Mouse (Mus musculus) kidney, embryonic 15.5 days (tissue): ENCODE measurements around the gene Mst1r. TPM values are rescaled to one million over a fixed set of nuclear protein-coding genes. Genes with fewer than 3 reads are reported as not detected.
A peak's percentile ranks its signal among the peaks of the same experiment; 100 is the strongest.

ENCODE experiments used
- ATAC-seq: fragments of 200-750 bp; cut with Nextera tagmentation; replicated peaks from 2 replicates; pipeline ENCODE4 v1.8.0; 2017; ENCODE audit warnings: moderate TSS enrichment; ENCODE audit not compliant: low FRiP score
- H3K27ac ChIP-seq: fragments of 300-500 bp; sonication (generic); 2 replicates; pipeline ENCODE4 v1.5.1; 2015; ENCODE audit warnings: mild to moderate bottlenecking, inconsistent platforms
- H3K27me3 ChIP-seq: fragments of 300-500 bp; sonication (generic); 2 replicates; pipeline ENCODE4 v1.6.1; 2015; ENCODE audit warnings: inconsistent platforms
- H3K36me3 ChIP-seq: fragments of 300-500 bp; sonication (generic); 2 replicates; pipeline ENCODE4 v1.6.1; 2015; ENCODE audit warnings: inconsistent platforms
- H3K4me1 ChIP-seq: fragments of 300-500 bp; sonication (generic); 2 replicates; pipeline ENCODE4 v1.6.1; 2015; ENCODE audit warnings: inconsistent platforms
- H3K4me2 ChIP-seq: fragments of 300-500 bp; sonication (generic); 2 replicates; pipeline ENCODE4 v1.6.1; 2015; ENCODE audit warnings: moderate library complexity, mild to moderate bottlenecking, inconsistent platforms
- H3K4me3 ChIP-seq: fragments of 300-500 bp; sonication (generic); replicated peaks from 2 replicates; pipeline ENCODE4 v1.5.1; 2015; ENCODE audit warnings: mild to moderate bottlenecking, inconsistent platforms
- H3K9ac ChIP-seq: fragments of 300-500 bp; sonication (generic); 2 replicates; pipeline ENCODE4 v1.6.1; 2015; ENCODE audit warnings: mild to moderate bottlenecking, inconsistent platforms
- H3K9me3 ChIP-seq: fragments of 300-500 bp; sonication (generic); replicated peaks from 2 replicates; pipeline ENCODE4 v1.6.1; 2016; ENCODE audit warnings: inconsistent platforms
- WGBS: fragments of 180-500 bp; shearing (Covaris S2); methylation state at CpG from one replicate; pipeline ENCODE4 v1.1.7; 2015; ENCODE audit warnings: mixed read lengths; 5-methylcytosine and 5-hydroxymethylcytosine counted together
- polyA plus RNA-seq: library from polyadenylated mRNA; unstranded; fragments of >200 nt; fragmentation: Nextera tagmentation; extraction: Ambion mirVana; gene quantifications from 2 replicates; pipeline ENCODE4 v1.2.1, GENCODE M21; 2015

The Mst1r gene
- polyA plus RNA-seq, 1 experiment from 2014 or later, result 2.6 TPM

DNA sequence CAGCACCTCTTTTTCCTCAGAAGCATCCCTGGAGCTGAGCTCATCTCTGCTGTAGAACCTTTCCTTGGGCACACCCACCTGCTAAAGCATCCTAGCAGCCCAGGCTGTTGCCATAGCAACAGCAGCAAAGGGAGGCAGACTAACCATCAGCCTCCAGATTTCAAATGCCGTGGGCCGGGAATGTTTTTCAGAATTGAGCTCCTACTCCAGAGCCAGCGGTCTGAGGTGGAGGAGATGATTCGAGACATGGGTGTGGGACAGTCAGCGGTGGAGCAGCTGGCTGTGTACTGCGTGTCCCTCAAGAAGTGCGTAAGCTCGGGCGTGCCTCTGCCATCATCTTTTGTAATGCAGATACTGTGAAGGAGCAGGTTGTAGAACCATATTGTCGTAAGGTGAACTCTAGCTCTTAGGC lies 54.7 kb downstream of the Mst1r start:
- peaks cover 87% of the 10 kb centered on the region for H3K36me3 ChIP-seq
- H3K4me3 ChIP-seq, result no peak overlapping the region
- H3K4me1 ChIP-seq, result 0 out of 2 replicates have a peak, but pooled peaks cover 5% of the 10 kb centered on the region
- no peak overlapping the region for H3K4me2 ChIP-seq
- H3K9ac ChIP-seq, result no peak overlapping the region
- ATAC-seq, result no peak
- H3K27ac ChIP-seq, result no peak overlapping the region
- WGBS, result 84% methylated on average over 10 of the region's 10 CpGs
- H3K27me3 ChIP-seq, result no peaks in the 10 kb centered on the region
- no peaks in the 10 kb centered on the region for H3K9me3 ChIP-seq

DNA sequence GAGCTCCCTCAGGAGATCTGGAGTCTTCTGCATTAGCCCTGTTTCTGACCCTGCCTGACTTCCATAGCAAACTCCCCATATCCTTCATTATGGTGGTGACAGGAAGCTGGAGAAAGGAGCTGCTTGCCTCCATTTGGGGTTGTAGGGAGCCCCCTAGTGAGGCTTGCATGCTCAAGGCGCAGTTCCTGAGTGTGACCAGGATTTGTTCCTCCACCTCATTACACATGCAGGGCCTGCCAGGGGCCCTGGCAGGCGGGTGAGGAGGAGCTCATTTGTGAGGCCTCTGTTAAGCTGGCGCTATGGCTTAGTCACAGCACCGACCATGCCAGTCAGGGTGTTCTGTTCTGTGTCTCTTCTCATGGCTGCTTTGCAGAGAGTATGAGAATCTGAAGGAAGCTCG lies 55.2 kb downstream of the Mst1r start:
- H3K4me1 ChIP-seq, result 0 out of 2 replicates have a peak, but pooled peaks cover 5% of the 10 kb centered on the region
- no peaks in the 10 kb centered on the region for H3K27me3 ChIP-seq
- H3K27ac ChIP-seq, result no peak overlapping the region
- H3K9ac ChIP-seq, result no peak overlapping the region
- no peaks in the 10 kb centered on the region for H3K9me3 ChIP-seq
- H3K4me3 ChIP-seq, result no peak overlapping the region
- ATAC-seq, result no peak
- 53% methylated on average over 5 of the region's 5 CpGs for WGBS
- H3K36me3 ChIP-seq, result peaks cover 83% of the 10 kb centered on the region
- no peak overlapping the region for H3K4me2 ChIP-seq

DNA sequence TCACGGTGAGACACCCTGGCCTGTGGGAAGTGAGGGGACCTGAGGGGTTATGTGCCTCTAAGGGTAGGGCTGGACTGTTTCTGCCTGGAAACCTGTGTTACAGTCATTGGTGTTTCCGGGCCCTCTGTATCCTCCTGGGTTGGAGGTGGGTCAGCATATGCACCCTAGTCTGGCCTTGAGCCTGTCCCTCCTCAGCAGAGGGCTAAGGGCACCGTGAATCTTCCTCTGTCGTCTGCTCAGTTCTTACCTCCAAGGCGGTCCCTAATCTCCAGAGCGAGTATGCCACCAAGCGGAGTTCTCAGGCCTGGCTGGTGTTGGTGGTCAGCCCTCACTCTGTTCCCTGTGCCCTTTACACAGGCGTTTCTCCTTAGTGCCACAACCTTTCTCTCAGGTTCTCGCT lies 56.2 kb downstream of the Mst1r start:
- ATAC-seq, result no peak
- peaks cover 79% of the 10 kb centered on the region for H3K36me3 ChIP-seq
- no peak overlapping the region for H3K4me2 ChIP-seq
- H3K9ac ChIP-seq, result no peak overlapping the region
- H3K27ac ChIP-seq, result no peak overlapping the region
- 87% methylated on average over 9 of the region's 9 CpGs for WGBS
- no peak overlapping the region for H3K4me3 ChIP-seq
- H3K27me3 ChIP-seq, result no peaks in the 10 kb centered on the region
- H3K4me1 ChIP-seq, result 0 out of 2 replicates have a peak, but pooled peaks cover 5% of the 10 kb centered on the region
- no peaks in the 10 kb centered on the region for H3K9me3 ChIP-seq

DNA sequence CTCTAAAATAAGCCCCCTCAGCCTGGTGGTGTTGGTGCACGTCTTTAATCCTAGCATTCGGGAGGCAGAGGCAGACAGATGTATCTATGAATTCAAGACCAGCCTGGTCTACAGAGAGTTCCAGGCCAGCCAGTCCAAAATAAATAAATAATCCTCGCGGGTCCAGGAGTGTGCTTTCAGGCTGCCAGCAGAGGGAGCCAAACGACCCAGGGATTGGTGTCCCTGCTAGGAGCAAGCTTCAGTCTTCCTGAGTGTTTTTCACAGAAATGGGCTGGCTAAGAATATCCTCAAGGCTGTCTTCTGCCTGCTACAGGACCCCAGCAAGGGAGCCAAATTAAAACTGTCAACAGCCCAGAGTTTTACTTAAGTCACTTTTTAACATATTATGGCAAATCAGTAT lies 57.0 kb downstream of the Mst1r start:
- Histone ChIP-seq H3K27ac (peak overlapping the region; percentile 25; the same call in 1 of the 2 replicates), H3K9me3 (no peaks in the 10 kb centered on the region), H3K4me1 (0 out of 2 replicates have a peak, but pooled peaks cover 5% of the 10 kb centered on the region), H3K4me3 (no peak overlapping the region), H3K27me3 (no peaks in the 10 kb centered on the region), H3K36me3 (peaks cover 80% of the 10 kb centered on the region), H3K9ac (no peak overlapping the region), H3K4me2 (no peak overlapping the region)
- peak; percentile 69; the same call in 1 of the 2 replicates for ATAC-seq
- 22% methylated on average over 5 of the region's 5 CpGs for WGBS

DNA sequence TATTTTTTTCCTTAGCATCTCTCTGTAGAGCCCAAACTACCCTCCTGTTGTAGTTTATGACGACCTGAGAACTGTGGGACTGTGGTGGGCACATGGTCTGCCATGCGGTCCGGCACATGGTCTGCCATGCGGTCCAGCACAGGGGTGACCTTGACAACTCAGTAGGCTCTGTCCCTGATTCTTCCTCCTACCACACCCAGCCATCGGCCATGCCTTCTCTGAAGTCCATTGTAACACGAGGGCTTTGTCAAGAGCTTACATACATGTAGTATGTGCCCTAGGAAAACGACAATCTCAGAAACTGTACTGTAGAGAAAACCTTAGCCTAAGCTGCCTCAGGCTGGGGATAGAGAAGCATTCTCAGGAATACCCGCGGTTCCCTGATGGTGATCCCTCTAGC lies 58.0 kb downstream of the Mst1r start:
- no peak overlapping the region for H3K9ac ChIP-seq
- no peak overlapping the region for H3K4me3 ChIP-seq
- no peak overlapping the region for H3K4me2 ChIP-seq
- H3K36me3 ChIP-seq, result peaks cover 80% of the 10 kb centered on the region
- H3K4me1 ChIP-seq, result 0 out of 2 replicates have a peak, but pooled peaks cover 5% of the 10 kb centered on the region
- 93% methylated on average over 9 of the region's 9 CpGs for WGBS
- H3K27ac ChIP-seq, result no peak overlapping the region
- no peaks in the 10 kb centered on the region for H3K9me3 ChIP-seq
- no peaks in the 10 kb centered on the region for H3K27me3 ChIP-seq
- no peak for ATAC-seq

DNA sequence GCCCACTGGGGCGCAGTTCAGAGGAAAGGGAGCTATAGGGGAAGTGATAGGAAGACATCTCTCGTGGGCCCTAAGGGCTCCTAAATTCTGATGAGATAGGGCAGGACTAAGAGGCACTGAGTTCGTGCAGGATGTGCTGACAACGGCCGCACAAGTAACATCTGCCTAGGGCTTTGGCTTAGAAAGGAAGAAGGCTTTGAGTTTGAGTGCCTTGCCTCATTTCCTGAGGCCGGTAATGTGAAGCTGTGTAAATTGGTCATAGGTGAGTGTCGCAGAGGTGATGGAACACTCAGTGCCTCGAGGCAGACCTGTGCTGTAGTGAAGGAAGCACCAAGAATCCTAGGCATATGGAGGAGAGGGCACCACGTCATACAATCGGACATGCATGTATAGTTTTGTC lies 60.0 kb downstream of the Mst1r start:
- Histone ChIP-seq H3K27ac (no peak overlapping the region), H3K4me2 (no peak overlapping the region), H3K4me1 (0 out of 2 replicates have a peak, but pooled peaks cover 5% of the 10 kb centered on the region), H3K4me3 (no peak overlapping the region), H3K36me3 (peaks cover 79% of the 10 kb centered on the region), H3K9ac (no peak overlapping the region), H3K9me3 (no peaks in the 10 kb centered on the region), H3K27me3 (no peaks in the 10 kb centered on the region)
- ATAC-seq, result no peak
- WGBS, result 88% methylated on average over 10 of the region's 10 CpGs

DNA sequence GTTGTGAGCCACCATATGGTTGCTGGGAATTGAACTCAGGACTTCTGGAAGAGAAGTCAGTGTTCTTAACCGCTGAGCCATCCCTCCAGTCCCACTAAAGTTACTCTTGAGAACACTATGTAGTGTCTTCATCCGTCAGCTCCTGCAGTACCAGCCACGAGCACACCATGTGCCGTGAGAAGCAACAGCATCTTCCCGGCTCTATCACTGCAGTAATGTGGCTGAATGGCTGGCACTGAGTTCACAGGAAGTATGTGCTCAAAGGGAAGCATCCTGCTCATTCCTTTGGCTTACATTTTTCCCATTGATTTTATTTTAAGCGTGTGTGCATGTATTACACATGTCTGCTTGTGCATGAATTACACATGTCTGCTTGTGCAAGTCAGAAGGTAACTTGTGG lies 60.8 kb downstream of the Mst1r start:
- Histone ChIP-seq H3K4me3 (no peak overlapping the region), H3K4me2 (no peak overlapping the region)

DNA sequence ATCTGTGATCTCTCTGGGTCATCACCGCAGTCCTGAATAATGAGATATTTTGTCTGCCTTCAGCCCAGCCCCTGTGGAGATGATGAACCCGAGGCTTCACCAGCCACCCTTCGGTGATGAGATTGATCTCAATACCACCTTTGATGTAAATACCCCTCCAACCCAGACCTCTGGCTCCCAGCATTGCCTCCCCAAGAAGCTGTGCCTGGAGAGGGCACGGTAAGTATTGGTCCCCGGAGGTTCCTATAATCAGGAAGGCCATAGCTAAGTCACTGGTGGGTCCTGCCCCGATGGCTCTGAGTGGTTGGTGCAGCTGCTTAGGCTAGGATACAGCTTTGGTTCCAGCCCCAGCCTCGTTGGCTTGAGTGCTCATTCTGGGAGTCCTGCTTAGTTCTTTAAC lies 61.9 kb downstream of the Mst1r start:
- H3K36me3 ChIP-seq, result peaks cover 68% of the 10 kb centered on the region

More for the DNA sequence above, 60.8 kb downstream of the Mst1r start:
- peaks cover 78% of the 10 kb centered on the region for H3K36me3 ChIP-seq
- H3K27ac ChIP-seq, result no peak overlapping the region
- H3K4me1 ChIP-seq, result 0 out of 2 replicates have a peak, but pooled peaks cover 5% of the 10 kb centered on the region
- 76% methylated on average over 6 of the region's 6 CpGs for WGBS
- no peak overlapping the region for H3K9ac ChIP-seq
- H3K27me3 ChIP-seq, result no peaks in the 10 kb centered on the region
- no peak for ATAC-seq
- no peaks in the 10 kb centered on the region for H3K9me3 ChIP-seq

More for the DNA sequence above, 61.9 kb downstream of the Mst1r start:
- H3K9ac ChIP-seq, result no peak overlapping the region
- H3K4me1 ChIP-seq, result 0 out of 2 replicates have a peak, but pooled peaks cover 5% of the 10 kb centered on the region
- 90% methylated on average over 7 of the region's 7 CpGs for WGBS
- H3K4me2 ChIP-seq, result no peak overlapping the region
- no peak overlapping the region for H3K27ac ChIP-seq
- no peaks in the 10 kb centered on the region for H3K9me3 ChIP-seq
- no peak for ATAC-seq
- H3K27me3 ChIP-seq, result no peaks in the 10 kb centered on the region
- no peak overlapping the region for H3K4me3 ChIP-seq

Other genes starting within 250 kb of the Mst1r start
- 7.1 and 8.1 TPM in 2 replicates for gene Slc38a3, start 237.3 kb upstream of the Mst1r start, polyA plus RNA-seq
- 3.9 and 4.6 TPM in 2 replicates for gene Gnat1, start 227.2 kb upstream of the Mst1r start, polyA plus RNA-seq
- gene Sema3f, start 196.4 kb upstream of the Mst1r start, polyA plus RNA-seq, result 21.3 and 23.9 TPM in 2 replicates
- gene Rbm5, start 135.9 kb upstream of the Mst1r start, polyA plus RNA-seq, result 194 and 207 TPM in 2 replicates
- gene Rbm6, start 33.6 kb upstream of the Mst1r start, polyA plus RNA-seq, result 79.0 and 82.1 TPM in 2 replicates
- gene Mon1a, start 18.7 kb upstream of the Mst1r start, polyA plus RNA-seq, result 11.5 TPM in 2 replicates
- gene Actl11, start 21.6 kb downstream of the Mst1r start, polyA plus RNA-seq, result not detected in 2 replicates
- 1.6 and 2.2 TPM in 2 replicates for gene Camkv, start 28.8 kb downstream of the Mst1r start, polyA plus RNA-seq
- 21.8 and 25.0 TPM in 2 replicates for gene Traip, start 43.3 kb downstream of the Mst1r start, polyA plus RNA-seq
- 22.2 and 30.9 TPM in 2 replicates for gene Uba7, start 68.6 kb downstream of the Mst1r start, polyA plus RNA-seq
- gene Gm20661, start 76.2 kb downstream of the Mst1r start, polyA plus RNA-seq, result 4.5 and 6.2 TPM in 2 replicates
- gene Inka1, start 79.0 kb downstream of the Mst1r start, polyA plus RNA-seq, result 61.7 and 70.4 TPM in 2 replicates
- 6.9 and 12.6 TPM in 2 replicates for gene Cdhr4, start 85.6 kb downstream of the Mst1r start, polyA plus RNA-seq
- 0.74 and 1.4 TPM in 2 replicates for gene Gm20662, start 89.5 kb downstream of the Mst1r start, polyA plus RNA-seq
- 50.8 and 54.8 TPM in 2 replicates for gene Ip6k1, start 95.6 kb downstream of the Mst1r start, polyA plus RNA-seq
- gene Gmppb, start 142.4 kb downstream of the Mst1r start, polyA plus RNA-seq, result 25.9 and 30.3 TPM in 2 replicates
- gene Amigo3, start 146.3 kb downstream of the Mst1r start, polyA plus RNA-seq, result 2.2 and 2.7 TPM in 2 replicates
- 0.45 and 0.55 TPM in 2 replicates for gene Mst1, start 173.6 kb downstream of the Mst1r start, polyA plus RNA-seq
- 25.2 and 33.4 TPM in 2 replicates for gene Rnf123, start 176.5 kb downstream of the Mst1r start, polyA plus RNA-seq
- gene Apeh, start 187.7 kb downstream of the Mst1r start, polyA plus RNA-seq, result 67.7 and 76.6 TPM in 2 replicates